Mouse (Mus musculus): ENCODE measurements at regions not wholly inside any gene's neighbourhood (a gene's known extent, or its start where the extent isn't known, plus 50 kb on each side); places are given as distances from the start of the nearest gene placed in this dataset.

GRCm38 (mm10) chr10:111806916-111807315, 165.5 kb upstream of the Krr1 start:
- Histone ChIP-seq H3K27ac (no peak overlapping the region), H3K4me3 (no peak overlapping the region)
- TF ChIP-seq CTCF (conservative IDR thresholded peaks at IDR 0.05): no peak
- no peak for DNase-seq (ENCODE audit: low spot score in 2 of 2)

- Histone ChIP-seq H3K4me3 (no peak overlapping the region), H3K27ac (no peak overlapping the region)
- no peak for TF ChIP-seq CTCF (conservative IDR thresholded peaks at IDR 0.05)
These were observed 158.7 kb upstream of the Krr1 start for GRCm38 (mm10) chr10:111813736-111814135.

GRCm38 (mm10) chr10:111814648-111815047, 157.8 kb upstream of the Krr1 start:
- H3K27ac ChIP-seq: no peak overlapping the region
- no peak overlapping the region for H3K4me3 ChIP-seq

More at GRCm38 (mm10) chr10:111813736-111814135, 158.7 kb upstream of the Krr1 start:
- DNase-seq (ENCODE audit: low spot score in 2 of 2): no peak

GRCm38 (mm10) chr10:111815160-111815559, 157.3 kb upstream of the Krr1 start:
- no peak for TF ChIP-seq CTCF (conservative IDR thresholded peaks at IDR 0.05)
- H3K4me3 ChIP-seq: no peak overlapping the region
- no peak for DNase-seq (ENCODE audit: low spot score in 2 of 2)
- H3K27ac ChIP-seq: no peak overlapping the region

More at GRCm38 (mm10) chr10:111814648-111815047, 157.8 kb upstream of the Krr1 start:
- TF ChIP-seq CTCF (conservative IDR thresholded peaks at IDR 0.05): no peak
- DNase-seq (ENCODE audit: low spot score in 2 of 2): no peak

- no peak overlapping the region for H3K4me3 ChIP-seq
- TF ChIP-seq CTCF (conservative IDR thresholded peaks at IDR 0.05): no peak
- DNase-seq (ENCODE audit: low spot score in 2 of 2): no peak
- H3K27ac ChIP-seq: 0 out of 2 replicates have a peak overlapping the region, but pooled peaks have one; percentile 7
These were observed 156.5 kb upstream of the Krr1 start for GRCm38 (mm10) chr10:111815821-111816599.

- no peak for TF ChIP-seq CTCF (conservative IDR thresholded peaks at IDR 0.05)
- no peak for DNase-seq (ENCODE audit: low spot score in 2 of 2)
- no peak overlapping the region for H3K27ac ChIP-seq
- no peak overlapping the region for H3K4me3 ChIP-seq
These were observed 152.6 kb upstream of the Krr1 start for GRCm38 (mm10) chr10:111819755-111820451.

GRCm38 (mm10) chr10:111824820-111825219, 147.6 kb upstream of the Krr1 start:
- no peak for TF ChIP-seq CTCF (conservative IDR thresholded peaks at IDR 0.05)
- no peak overlapping the region for H3K27ac ChIP-seq
- no peak for DNase-seq (ENCODE audit: low spot score in 2 of 2)
- H3K4me3 ChIP-seq: no peak overlapping the region

GRCm38 (mm10) chr10:111826033-111826754, 146.3 kb upstream of the Krr1 start:
- H3K4me3 ChIP-seq: no peak overlapping the region
- DNase-seq (ENCODE audit: low spot score in 2 of 2): no peak
- no peak overlapping the region for H3K27ac ChIP-seq
- no peak for TF ChIP-seq CTCF (conservative IDR thresholded peaks at IDR 0.05)

GRCm38 (mm10) chr10:111827246-111827645, 145.2 kb upstream of the Krr1 start:
- no peak overlapping the region for H3K4me3 ChIP-seq
- H3K27ac ChIP-seq: no peak overlapping the region
- no peak for DNase-seq (ENCODE audit: low spot score in 2 of 2)
- TF ChIP-seq CTCF (conservative IDR thresholded peaks at IDR 0.05): no peak

- TF ChIP-seq CTCF (conservative IDR thresholded peaks at IDR 0.05): no peak
- no peak overlapping the region for H3K27ac ChIP-seq
- H3K4me3 ChIP-seq: no peak overlapping the region
- no peak for DNase-seq (ENCODE audit: low spot score in 2 of 2)
These were observed 144.5 kb upstream of the Krr1 start for GRCm38 (mm10) chr10:111827930-111828329.

GRCm38 (mm10) chr10:111828610-111829009, 143.9 kb upstream of the Krr1 start:
- no peak for TF ChIP-seq CTCF (conservative IDR thresholded peaks at IDR 0.05)
- DNase-seq (ENCODE audit: low spot score in 2 of 2): no peak
- no peak overlapping the region for H3K4me3 ChIP-seq
- no peak overlapping the region for H3K27ac ChIP-seq

- no peak for DNase-seq (ENCODE audit: low spot score in 2 of 2)
- no peak for TF ChIP-seq CTCF (conservative IDR thresholded peaks at IDR 0.05)
- no peak overlapping the region for H3K27ac ChIP-seq
- H3K4me3 ChIP-seq: no peak overlapping the region
These were observed 143.2 kb upstream of the Krr1 start for GRCm38 (mm10) chr10:111829291-111829690.

- no peak overlapping the region for H3K4me3 ChIP-seq
- no peak for TF ChIP-seq CTCF (conservative IDR thresholded peaks at IDR 0.05)
- no peak overlapping the region for H3K27ac ChIP-seq
- DNase-seq (ENCODE audit: low spot score in 2 of 2): no peak
These were observed 141.4 kb upstream of the Krr1 start for GRCm38 (mm10) chr10:111831105-111831504.
